Mouse (Mus musculus): Measurements from ENCODE around the gene Padi1.

The Padi1 gene

GRCm38 (mm10) chr4:140815496-140815895 lies 30.1 kb downstream of the Padi1 start:
- DNase-seq: no peak

GRCm38 (mm10) chr4:140814241-140815225 lies 31.0 kb downstream of the Padi1 start:
- DNase-seq: no peak

- no peak for DNase-seq
Measured at GRCm38 (mm10) chr4:140813358-140814185, 32.0 kb downstream of the Padi1 start.

DNA sequence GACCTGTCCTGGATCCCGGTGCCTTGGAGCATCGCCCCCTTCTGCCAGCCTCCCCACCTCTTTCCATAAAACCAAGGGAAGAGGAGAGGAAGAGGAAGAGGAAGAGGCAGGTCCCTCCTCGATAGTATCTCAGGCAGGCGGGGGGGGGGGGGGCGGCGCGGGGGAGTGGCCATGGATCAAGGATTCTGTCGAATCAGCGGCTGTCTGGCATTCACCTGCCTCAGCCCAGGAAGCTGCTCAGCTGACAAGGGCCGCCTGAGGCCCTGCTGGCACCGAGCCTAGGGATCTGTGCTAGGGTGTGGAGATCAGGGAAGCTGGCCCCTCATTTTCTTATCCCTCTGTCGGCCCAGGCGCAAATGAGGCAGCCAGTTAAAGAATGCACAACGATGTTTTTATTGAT lies 33.0 kb downstream of the Padi1 start:
- no peak for DNase-seq

DNA sequence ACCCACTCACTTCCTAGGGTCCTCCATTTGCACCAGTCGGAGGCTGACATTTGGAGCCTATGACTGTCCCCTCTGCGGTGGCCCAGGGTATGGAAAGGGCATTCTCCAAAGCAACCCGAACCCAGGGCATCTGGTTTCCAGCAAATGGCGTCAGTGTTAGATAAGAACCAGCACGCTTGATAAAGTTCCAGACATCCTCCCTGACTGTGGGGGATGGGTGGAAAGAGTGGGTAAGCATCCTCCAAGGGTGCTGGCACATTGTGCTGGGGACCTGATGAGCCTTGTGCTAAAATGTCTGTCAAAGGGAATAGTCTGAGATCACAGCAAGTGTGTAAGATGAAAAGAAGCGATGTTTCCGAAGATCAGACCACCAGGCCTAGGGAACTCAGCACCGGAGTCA lies 33.4 kb downstream of the Padi1 start:
- no peak for DNase-seq

- DNase-seq: no peak
Measured at GRCm38 (mm10) chr4:140810458-140811260, 34.9 kb downstream of the Padi1 start, which contains the start of gene Padi3. TSS of gene Padi3 (minus strand) at chr4:140810648.

DNA sequence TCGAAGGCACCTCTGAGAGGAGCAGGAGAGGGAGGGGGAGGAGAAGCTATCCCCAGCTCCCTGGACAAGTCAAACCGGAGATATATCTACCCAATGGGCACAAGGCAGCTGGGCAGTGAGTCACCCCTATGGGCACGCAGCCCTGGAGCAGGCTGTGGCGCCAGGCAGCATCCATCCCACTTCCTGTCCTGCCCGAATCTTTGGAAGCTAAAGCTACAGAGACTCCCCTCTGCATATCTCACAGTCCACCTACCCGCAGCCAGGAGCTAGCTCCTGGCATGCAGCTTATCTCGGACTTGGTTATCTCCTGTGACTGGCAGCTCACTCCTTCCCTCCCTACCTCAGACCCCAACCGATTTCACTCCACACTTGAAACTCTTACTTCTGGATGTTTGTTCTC lies 36.5 kb downstream of the Padi1 start:
- no peak for DNase-seq

- no peak for DNase-seq
Measured at GRCm38 (mm10) chr4:140804601-140805000, 41.0 kb downstream of the Padi1 start.

GRCm38 (mm10) chr4:140801364-140801763 lies 44.2 kb downstream of the Padi1 start:
- no peak for DNase-seq

DNA sequence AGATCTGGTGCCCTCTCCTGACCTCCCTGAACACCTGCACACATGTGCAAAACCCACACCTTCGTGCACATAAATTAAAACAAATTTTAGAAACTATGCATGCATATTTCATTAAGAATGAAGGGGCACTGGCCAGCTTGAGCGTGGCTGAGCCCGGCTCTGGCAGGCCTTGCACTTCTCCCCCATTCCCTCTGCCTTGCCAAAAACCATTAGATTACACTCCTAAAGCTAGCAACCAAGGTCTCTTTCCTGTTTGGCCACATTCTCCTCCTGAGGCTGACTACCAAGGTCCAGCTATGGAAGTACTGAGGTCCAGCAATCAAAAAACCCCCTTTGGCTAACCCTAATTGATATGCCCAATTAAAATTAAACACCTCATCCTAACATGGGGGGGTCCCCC lies 48.8 kb downstream of the Padi1 start:
- no peak for DNase-seq

DNA sequence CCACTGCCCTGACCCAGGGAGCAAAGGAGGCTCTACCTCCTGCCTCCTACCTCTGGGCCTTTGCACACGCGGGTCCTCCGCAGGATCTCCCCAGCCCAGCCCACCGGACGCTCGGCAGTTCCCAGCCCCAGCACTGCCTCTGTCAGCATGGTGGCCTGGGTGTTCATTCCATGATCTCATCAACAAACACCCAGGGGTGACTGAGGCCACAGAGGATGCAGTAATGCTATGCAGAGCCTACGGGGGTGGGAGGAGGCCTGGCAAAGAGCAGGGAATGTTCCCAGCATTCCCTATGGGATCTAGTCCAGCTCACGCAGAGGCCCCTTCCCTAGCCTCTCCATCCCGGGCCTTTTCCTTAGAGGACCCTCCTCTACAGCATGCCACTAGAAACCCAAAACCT lies 50.9 kb downstream of the Padi1 start:
- DNase-seq: no peak

- no peak for DNase-seq
Measured at GRCm38 (mm10) chr4:140793795-140794194, 51.8 kb downstream of the Padi1 start.

DNA sequence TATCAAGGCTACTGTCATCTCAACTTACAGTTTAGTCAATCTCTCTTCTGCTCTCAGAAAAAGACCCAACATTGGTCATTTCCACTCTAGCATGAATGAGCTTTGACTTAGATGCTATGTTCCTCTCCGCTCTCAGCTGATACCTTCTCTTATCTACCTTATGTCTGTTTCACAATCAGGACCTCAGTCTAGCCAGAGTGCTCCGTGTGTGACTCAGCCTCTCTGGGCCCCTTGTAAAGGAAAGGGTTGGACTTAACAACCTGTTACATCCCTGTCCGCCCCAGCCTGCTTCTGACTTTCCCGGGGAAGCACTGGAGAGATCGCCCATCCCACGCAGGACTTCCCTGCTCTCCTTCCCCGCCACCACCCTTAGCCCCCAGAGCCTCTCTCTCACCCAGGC lies 53.0 kb downstream of the Padi1 start:
- no peak for DNase-seq

GRCm38 (mm10) chr4:140791071-140791470 lies 54.5 kb downstream of the Padi1 start:
- DNase-seq: no peak

DNA sequence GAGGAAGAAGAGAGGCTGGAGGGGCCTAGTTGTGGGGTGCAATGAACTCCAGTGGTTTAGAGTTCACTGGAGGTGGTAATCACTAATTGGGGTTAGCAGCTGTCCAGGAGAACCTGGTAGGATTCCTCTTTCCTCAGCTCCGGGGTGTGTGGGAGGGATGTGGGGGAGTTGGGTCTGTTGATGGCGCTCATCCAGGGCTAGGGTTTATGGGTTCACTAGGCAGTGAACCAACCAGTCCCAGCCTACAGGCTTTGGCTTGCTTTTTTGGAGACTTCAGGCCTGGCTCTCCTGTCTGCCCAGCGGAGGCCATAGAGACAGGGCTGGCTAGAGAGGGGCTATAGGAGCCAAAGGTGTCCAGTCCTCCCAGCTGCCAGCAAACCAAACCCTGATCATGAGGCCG lies 55.6 kb downstream of the Padi1 start:
- no peak for DNase-seq

DNA sequence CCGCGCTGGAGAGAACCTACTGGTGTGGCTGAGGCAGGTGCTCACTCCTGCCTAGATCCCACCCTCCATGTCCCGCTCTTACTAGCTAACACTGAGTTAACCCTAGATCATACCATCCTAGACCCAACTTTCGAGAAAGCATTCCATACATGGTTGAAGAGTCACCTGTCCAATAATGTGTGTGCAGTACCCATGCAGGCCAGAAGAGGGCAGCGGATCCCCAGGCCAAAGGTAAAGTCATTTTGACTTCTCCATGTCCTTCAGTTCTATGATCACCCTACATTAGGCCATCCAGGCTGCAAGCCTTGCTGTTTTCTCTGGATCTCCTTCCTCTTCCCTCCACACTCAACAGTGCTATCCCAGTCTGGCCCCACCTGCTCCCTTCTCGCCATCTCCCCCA lies 56.6 kb downstream of the Padi1 start:
- DNase-seq: peak; percentile 16

DNA sequence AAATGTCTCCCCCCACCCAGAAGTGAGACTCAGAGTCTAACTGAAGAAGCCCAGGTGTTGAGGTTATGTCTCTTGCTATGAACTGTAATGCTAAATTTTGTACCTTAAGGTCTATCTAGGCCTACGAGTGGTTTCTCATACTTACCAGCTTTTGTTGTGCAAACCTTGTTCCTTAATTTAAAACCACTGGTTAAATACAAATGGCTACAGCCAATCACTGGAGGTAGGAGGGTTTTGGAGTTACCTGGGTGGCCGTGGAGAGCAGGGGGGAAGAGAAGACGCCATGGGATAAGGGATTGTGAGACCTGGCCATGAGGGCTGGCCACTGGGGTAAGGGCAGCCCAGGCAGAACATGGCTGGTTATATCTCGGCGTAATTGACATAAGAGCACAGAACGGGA lies 57.3 kb downstream of the Padi1 start:
- no peak for DNase-seq

DNA sequence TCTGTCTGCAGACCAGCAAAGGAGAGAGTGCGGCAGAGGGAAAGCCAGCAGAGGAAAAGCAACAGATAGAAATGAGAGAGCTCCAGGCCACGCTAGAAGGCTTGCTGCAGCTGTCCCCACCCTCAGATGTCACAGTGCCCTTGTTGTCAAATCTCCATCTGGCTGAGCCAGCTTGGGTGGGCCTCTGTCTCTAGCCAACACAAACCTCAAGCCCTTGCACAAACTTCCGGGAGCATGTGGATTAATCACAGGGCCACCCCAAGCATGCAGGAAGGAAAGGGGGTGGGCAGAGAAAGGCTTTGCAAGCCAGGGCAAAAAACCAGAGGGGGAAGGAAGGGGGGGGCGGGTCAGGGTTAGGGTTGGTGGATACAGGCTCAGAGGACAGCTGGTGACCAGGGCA lies 58.2 kb downstream of the Padi1 start:
- DNase-seq: no peak

DNA sequence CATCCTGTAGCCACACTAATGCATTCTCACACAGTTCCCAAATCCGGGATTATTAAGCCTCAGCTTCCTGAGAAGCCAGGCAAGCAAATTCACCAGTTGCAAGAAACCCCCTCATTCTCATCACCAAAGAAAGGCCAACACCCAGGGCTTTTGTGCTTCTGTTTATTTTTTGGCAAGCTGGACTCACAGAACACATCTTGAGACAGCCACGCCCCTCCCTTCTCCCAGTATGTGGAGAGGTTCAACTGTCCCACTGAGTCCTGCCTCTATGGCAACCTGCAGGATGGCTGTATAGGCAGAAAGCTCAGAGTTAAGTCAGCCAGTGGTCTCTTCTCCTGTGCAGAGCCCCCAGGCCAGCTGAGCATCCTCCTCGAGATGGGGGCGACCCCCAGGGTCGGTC lies 60.4 kb downstream of the Padi1 start:
- no peak for DNase-seq

GRCm38 (mm10) chr4:140784292-140784945 lies 61.2 kb downstream of the Padi1 start:
- DNase-seq: no peak

- DNase-seq: no peak
Measured at GRCm38 (mm10) chr4:140782821-140783220, 62.8 kb downstream of the Padi1 start.

- DNase-seq: no peak
Measured at GRCm38 (mm10) chr4:140780507-140780906, 65.1 kb downstream of the Padi1 start.
